Mouse (Mus musculus) lung, postnatal 4 days (tissue): ENCODE data around the gene Krtap17-1.

Experiments
- DNase-seq, 2 experiments: peaks; one replicate each; pipeline ENCODE4 v3.0.0; 2021

Gene Krtap17-1

GRCm38 (mm10) chr11:99964213-99964612, 29.6 kb downstream of the Krtap17-1 start:
- DNase-seq, result no peak

GRCm38 (mm10) chr11:99948175-99948574, 45.6 kb downstream of the Krtap17-1 start, which contains the start of gene Krtap9-5:
Krtap9-5 (plus strand) TSS chr11:99948475.
- no peak for DNase-seq
